Mouse (Mus musculus): ENCODE results near the gene Dnah11.

- TF ChIP-seq CTCF (IDR thresholded peaks at IDR 0.05; ENCODE audit: low read depth, low read length) (no peak), POLR2A (IDR thresholded peaks at IDR 0.05; ENCODE audit: extremely low read depth, insufficient read depth, low read length) (no peak)
These were observed 51.3 kb downstream of the Dnah11 start for GRCm38 (mm10) chr12:118147521-118148033.

All from liver, adult 2 months (tissue).